Mouse (Mus musculus): Measurements from ENCODE around the gene Tssc4. TPM values are rescaled to one million over a fixed set of nuclear protein-coding genes. Genes with fewer than 3 reads are reported as not detected.
A peak's percentile ranks its signal among the peaks of the same experiment; 100 is the strongest.

The Tssc4 gene
- polyA plus RNA-seq, 1 experiment: 157 TPM

DNA sequence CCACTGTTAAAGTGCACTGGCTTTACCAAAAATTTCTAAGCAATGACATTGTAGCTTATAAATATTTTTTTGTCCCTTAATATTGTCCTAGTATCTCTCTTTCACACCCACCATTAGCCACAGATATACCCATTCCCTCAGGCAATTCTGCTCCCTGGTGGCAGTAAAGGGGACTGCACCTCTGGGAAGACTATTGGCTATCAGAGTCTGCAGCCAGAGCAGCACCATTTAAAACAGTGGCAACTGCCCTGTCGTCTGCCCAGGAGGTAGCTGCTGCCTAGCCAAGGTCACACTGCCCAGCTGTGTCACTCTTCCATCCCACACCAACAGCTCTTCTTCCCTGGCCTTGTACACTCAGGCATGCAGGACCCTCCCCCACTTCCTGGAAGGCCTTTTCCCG is 17.3 kb downstream of the Tssc4 start:
- Histone ChIP-seq H3K4me1 (replicated peaks; ENCODE audit: control insufficient read depth, insufficient read depth, low read length) (no peaks in the 10 kb centered on the region), H3K27me3 (ENCODE audit: control insufficient read depth, insufficient read depth, low read length) (no peaks in the 10 kb centered on the region), H3K36me3 (ENCODE audit: control insufficient read depth, insufficient read depth, low read length) (no peaks in the 10 kb centered on the region), H3K27ac (ENCODE audit: control insufficient read depth, insufficient read depth, low read length) (no peak overlapping the region), H3K4me3 (ENCODE audit: control insufficient read depth, insufficient read depth, low read length) (no peak overlapping the region)
- TF ChIP-seq POLR2A (IDR thresholded peaks at IDR 0.05; ENCODE audit: control insufficient read depth, extremely low read depth, insufficient read depth, low read length, poor library complexity) (no peak), CTCF (IDR thresholded peaks at IDR 0.05; ENCODE audit: borderline replicate concordance, control insufficient read depth, extremely low read depth, insufficient read depth, low read length, poor library complexity) (no peak)
- peak; percentile 74 for DNase-seq
- WGBS: 53% methylated on average over 2 of the region's 2 CpGs

DNA sequence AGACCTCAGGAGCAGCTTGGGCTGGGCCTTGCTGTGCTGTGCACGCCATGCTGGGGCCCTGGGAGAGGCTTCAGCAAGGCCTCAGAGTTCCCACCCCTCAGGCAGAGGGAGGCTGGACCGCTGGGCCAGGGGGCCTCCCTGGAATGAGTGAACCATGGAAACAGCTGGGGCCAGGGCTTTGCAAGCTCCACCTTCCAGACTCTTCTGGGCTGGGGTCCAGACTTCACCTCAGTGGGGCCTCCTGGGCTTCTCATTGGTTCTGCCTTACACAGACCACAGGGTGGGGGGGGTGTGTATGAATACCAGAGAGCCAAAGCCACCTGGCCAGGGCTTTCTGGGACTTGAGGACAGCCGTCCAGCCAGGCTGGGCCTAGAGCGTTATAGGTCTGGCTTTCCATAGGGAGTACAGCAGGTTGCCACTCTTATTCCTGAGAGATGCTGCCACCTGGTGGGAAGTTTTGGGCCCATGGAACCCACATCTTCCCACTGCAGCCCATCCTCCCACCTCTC is 18.1 kb downstream of the Tssc4 start:
- no peak for TF ChIP-seq CTCF (IDR thresholded peaks at IDR 0.05; ENCODE audit: borderline replicate concordance, control insufficient read depth, extremely low read depth, insufficient read depth, low read length, poor library complexity)
- no peak for TF ChIP-seq POLR2A (IDR thresholded peaks at IDR 0.05; ENCODE audit: control insufficient read depth, extremely low read depth, insufficient read depth, low read length, poor library complexity)
- no peak overlapping the region for H3K27ac ChIP-seq (ENCODE audit: control insufficient read depth, insufficient read depth, low read length)
- H3K27me3 ChIP-seq (ENCODE audit: control insufficient read depth, insufficient read depth, low read length): no peaks in the 10 kb centered on the region
- no peak overlapping the region for H3K4me3 ChIP-seq (ENCODE audit: control insufficient read depth, insufficient read depth, low read length)
- WGBS: 78% methylated on average over 4 of the region's 4 CpGs
- DNase-seq: peak; percentile 22
- H3K4me1 ChIP-seq (replicated peaks; ENCODE audit: control insufficient read depth, insufficient read depth, low read length): no peaks in the 10 kb centered on the region
- H3K36me3 ChIP-seq (ENCODE audit: control insufficient read depth, insufficient read depth, low read length): no peaks in the 10 kb centered on the region

DNA sequence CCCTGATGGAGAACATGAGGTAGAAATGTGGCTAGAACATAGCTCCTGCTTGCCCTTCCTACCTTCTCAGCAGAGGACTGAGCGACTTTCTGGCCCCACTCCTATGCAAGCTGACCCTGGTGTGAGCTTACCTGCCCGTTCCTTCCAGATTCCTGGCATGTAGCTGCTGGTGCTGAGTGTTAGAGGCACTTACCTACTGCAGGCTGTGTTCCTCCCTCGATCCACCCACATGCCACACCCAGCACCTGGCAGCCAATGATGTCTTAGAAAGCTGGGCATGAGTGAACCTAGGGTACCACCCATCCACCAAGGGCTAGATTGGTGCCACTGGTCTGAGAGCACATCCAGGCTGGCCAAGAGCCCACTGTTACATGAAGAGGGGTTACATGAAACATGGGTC is 24.8 kb downstream of the Tssc4 start:
- H3K4me3 ChIP-seq (ENCODE audit: control insufficient read depth, insufficient read depth, low read length): no peak overlapping the region
- no peak overlapping the region for H3K27ac ChIP-seq (ENCODE audit: control insufficient read depth, insufficient read depth, low read length)
- no peaks in the 10 kb centered on the region for H3K36me3 ChIP-seq (ENCODE audit: control insufficient read depth, insufficient read depth, low read length)
- TF ChIP-seq POLR2A (IDR thresholded peaks at IDR 0.05; ENCODE audit: control insufficient read depth, extremely low read depth, insufficient read depth, low read length, poor library complexity) (no peak), CTCF (IDR thresholded peaks at IDR 0.05; ENCODE audit: borderline replicate concordance, control insufficient read depth, extremely low read depth, insufficient read depth, low read length, poor library complexity) (no peak)
- H3K27me3 ChIP-seq (ENCODE audit: control insufficient read depth, insufficient read depth, low read length): no peaks in the 10 kb centered on the region
- no peaks in the 10 kb centered on the region for H3K4me1 ChIP-seq (replicated peaks; ENCODE audit: control insufficient read depth, insufficient read depth, low read length)
- 83% methylated on average over 3 of the region's 3 CpGs for WGBS
- no peak for DNase-seq

DNA sequence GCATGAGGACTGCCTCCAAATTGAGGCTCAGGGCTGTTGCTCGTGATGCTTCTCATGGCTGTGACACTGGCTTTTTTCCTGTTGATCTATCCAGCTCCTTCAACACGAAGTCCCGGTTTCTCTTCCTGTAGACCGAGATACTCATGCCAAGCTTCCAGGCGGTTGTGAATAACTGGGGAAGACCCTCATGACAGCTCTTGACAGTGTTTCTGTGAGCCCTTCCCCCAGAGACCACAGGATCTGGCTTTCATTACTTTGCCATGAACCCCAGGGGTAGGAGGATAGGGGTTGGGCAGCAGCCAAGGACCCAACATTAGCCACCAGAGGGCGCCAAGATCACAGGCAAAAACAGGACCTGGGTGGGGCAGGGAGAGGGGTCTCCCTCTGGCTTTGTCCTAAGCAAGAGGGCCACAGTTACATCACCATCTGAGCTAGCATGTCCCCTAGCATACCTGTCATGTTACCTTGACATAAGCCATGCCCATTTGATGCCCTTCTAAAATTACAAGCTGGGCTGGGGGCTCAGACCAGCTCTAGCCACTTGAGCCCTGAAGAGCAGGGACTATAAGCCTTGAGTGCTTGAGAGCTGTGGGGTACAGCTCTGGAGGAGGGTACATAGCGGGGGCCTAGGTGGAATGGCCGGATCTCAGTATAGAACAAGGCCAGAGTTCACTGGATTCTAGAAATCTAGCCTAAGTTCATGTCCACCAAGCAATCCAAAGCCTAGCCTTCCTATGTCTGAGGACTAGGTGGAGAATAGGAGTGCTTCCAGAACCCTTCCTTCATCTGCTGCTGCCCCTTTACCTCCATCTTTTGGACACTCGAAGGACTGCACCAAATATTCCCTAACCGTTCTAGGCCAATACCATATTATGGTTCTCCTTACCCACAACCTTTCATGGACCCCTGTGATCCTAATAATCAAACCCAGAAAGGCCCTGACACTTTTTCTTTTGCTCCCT is 25.8 kb downstream of the Tssc4 start, which contains the start of gene Trpm5:
TSS of gene Trpm5 (minus strand) at position 51 of the 962 bp plus-strand sequence.
- DNase-seq: peak; percentile 63
- no peaks in the 10 kb centered on the region for H3K36me3 ChIP-seq (ENCODE audit: control insufficient read depth, insufficient read depth, low read length)
- H3K27me3 ChIP-seq (ENCODE audit: control insufficient read depth, insufficient read depth, low read length): no peaks in the 10 kb centered on the region
- TF ChIP-seq POLR2A (IDR thresholded peaks at IDR 0.05; ENCODE audit: control insufficient read depth, extremely low read depth, insufficient read depth, low read length, poor library complexity) (no peak), CTCF (IDR thresholded peaks at IDR 0.05; ENCODE audit: borderline replicate concordance, control insufficient read depth, extremely low read depth, insufficient read depth, low read length, poor library complexity) (peak; percentile 74; the same call in 1 of the 2 replicates)
- H3K27ac ChIP-seq (ENCODE audit: control insufficient read depth, insufficient read depth, low read length): no peak within 1 kb of the TSS
- no peaks in the 10 kb centered on the region for H3K4me1 ChIP-seq (replicated peaks; ENCODE audit: control insufficient read depth, insufficient read depth, low read length)
- WGBS: 65% methylated on average over 10 of the region's 10 CpGs
- H3K4me3 ChIP-seq (ENCODE audit: control insufficient read depth, insufficient read depth, low read length): no peak within 1 kb of the TSS

DNA sequence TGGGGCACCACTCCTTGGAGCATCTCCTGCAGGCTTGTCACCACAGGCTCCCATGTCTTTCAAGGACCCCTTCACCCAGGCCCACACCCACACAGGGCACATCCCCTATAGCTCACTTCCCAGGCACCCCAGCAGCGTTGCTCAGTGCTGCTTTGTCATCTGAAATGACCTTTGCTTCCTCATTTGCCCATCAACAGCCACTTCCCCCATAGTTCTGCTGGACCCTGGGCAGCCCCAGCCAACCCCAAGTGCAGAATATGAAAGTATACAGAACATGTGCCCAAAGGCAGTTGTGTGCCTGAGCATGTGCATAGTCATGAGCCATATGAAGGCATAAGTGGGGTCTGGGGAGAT is 26.5 kb downstream of the Tssc4 start:
- no peak for DNase-seq
- Histone ChIP-seq H3K27me3 (ENCODE audit: control insufficient read depth, insufficient read depth, low read length) (no peaks in the 10 kb centered on the region), H3K4me3 (ENCODE audit: control insufficient read depth, insufficient read depth, low read length) (no peak overlapping the region), H3K36me3 (ENCODE audit: control insufficient read depth, insufficient read depth, low read length) (no peaks in the 10 kb centered on the region), H3K27ac (ENCODE audit: control insufficient read depth, insufficient read depth, low read length) (no peak overlapping the region), H3K4me1 (replicated peaks; ENCODE audit: control insufficient read depth, insufficient read depth, low read length) (no peaks in the 10 kb centered on the region)
- no peak for TF ChIP-seq CTCF (IDR thresholded peaks at IDR 0.05; ENCODE audit: borderline replicate concordance, control insufficient read depth, extremely low read depth, insufficient read depth, low read length, poor library complexity)
- TF ChIP-seq POLR2A (IDR thresholded peaks at IDR 0.05; ENCODE audit: control insufficient read depth, extremely low read depth, insufficient read depth, low read length, poor library complexity): no peak
- 9% methylated on average over 1 of the region's 1 CpGs for WGBS

DNA sequence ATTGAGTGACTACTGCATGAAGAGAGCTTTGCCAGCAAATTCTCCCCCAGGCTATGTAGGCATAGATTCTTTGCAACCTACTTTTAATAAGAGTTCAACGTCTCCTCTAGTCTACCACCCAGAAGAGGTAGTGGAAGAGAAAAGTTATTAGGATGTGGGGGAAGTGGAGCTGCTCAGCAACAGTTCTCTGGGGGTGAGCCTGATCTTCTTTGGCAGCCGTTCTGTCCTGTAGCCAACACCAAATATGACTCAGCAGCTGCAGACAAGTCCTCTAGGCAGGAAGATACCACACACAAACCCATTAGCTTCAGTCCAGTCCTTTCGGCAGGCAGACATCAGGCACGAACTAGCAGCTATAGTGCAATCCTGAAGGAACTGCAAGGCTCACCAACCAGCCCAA is 31.7 kb downstream of the Tssc4 start:
- DNase-seq: no peak
- Histone ChIP-seq H3K27me3 (ENCODE audit: control insufficient read depth, insufficient read depth, low read length) (no peaks in the 10 kb centered on the region), H3K36me3 (ENCODE audit: control insufficient read depth, insufficient read depth, low read length) (no peaks in the 10 kb centered on the region), H3K4me3 (ENCODE audit: control insufficient read depth, insufficient read depth, low read length) (no peak overlapping the region), H3K27ac (ENCODE audit: control insufficient read depth, insufficient read depth, low read length) (no peak overlapping the region), H3K4me1 (replicated peaks; ENCODE audit: control insufficient read depth, insufficient read depth, low read length) (no peaks in the 10 kb centered on the region)
- 12% methylated on average over 4 of the region's 4 CpGs for WGBS
- TF ChIP-seq CTCF (IDR thresholded peaks at IDR 0.05; ENCODE audit: borderline replicate concordance, control insufficient read depth, extremely low read depth, insufficient read depth, low read length, poor library complexity) (no peak), POLR2A (IDR thresholded peaks at IDR 0.05; ENCODE audit: control insufficient read depth, extremely low read depth, insufficient read depth, low read length, poor library complexity) (no peak)
